Mouse (Mus musculus) kidney, postnatal 25 days (tissue): ENCODE data around the gene Map4k3.
A peak's percentile ranks its signal among the peaks of the same experiment; 100 is the strongest.

ENCODE experiments used
- DNase-seq, 2 experiments: peaks; one replicate each; pipeline ENCODE4 v3.0.0; 2021; ENCODE audit warnings: mixed read lengths in 2 of 2

The Map4k3 gene

GRCm38 (mm10) chr17:80729080-80729749 is 930 bp upstream of the Map4k3 start:
- peak in 1 of 2 experiments; percentile 40 for DNase-seq

- peak; percentile 65 to 78 for DNase-seq
These were observed 839 bp downstream of the Map4k3 start for GRCm38 (mm10) chr17:80727341-80727951.

- DNase-seq, result peak; percentile 62 to 73
These were observed 1.5 kb downstream of the Map4k3 start for GRCm38 (mm10) chr17:80726821-80727220.

DNA sequence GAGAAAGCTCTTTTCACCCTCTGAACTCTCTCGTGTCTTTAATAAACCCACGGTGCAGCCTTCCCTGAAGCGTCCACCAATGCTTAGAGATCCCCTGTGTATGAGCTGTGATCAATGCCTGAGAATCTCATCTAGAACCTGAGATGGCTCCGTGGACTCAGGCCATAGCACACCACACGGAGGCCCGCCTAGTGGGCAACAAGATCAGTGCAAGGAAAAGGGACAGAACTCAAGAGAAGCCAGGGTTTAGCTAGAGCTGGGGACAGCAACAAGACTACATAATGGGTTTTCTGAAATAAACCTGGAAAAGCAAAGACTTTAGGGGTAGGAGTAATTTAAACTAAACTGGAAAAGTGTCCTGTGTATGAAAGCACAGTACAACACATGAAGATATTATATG is 5.2 kb downstream of the Map4k3 start:
- DNase-seq, result no peak

GRCm38 (mm10) chr17:80721670-80722069 is 6.6 kb downstream of the Map4k3 start:
- peak in 1 of 2 experiments; percentile 62 for DNase-seq

- DNase-seq, result no peak
These were observed 9.0 kb downstream of the Map4k3 start for GRCm38 (mm10) chr17:80719309-80719708.

DNA sequence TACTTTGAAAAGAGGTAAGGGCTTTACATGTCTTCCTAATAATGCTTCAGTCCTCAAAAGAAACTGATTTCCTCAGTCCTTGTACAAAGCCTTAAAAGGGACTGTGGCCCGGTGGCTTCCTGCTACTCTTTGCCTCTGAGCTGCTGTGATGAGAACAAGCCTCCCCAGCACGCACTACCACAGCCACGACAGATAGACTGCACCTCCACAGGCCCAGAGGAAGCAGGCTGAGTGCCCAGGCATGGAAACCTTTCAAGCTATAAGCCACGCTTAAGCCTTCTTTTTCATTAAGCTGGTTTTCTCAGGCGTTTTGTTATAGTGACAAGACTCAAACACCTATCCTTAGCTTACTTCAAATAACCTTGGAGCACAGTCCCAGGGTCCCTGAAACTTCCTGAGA is 10.0 kb downstream of the Map4k3 start:
- no peak for DNase-seq

DNA sequence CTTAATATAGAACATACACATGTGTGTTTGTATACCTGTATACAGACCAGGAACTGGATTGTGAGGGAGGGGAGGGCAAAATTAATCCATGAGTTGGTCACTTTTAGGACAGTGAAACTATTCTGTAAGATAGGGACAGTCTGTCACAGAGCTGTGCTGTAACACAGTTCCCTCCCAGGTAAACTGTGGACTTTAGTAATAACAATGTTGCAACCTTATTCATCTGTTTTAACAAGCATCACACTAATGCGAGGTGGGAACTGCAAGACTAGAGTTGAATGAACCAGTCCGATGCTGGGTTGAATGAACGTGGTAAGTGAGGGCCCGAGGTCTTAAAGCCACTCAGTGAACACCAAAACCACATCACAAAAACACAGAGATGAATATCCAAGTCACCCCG is 14.7 kb downstream of the Map4k3 start:
- no peak for DNase-seq

GRCm38 (mm10) chr17:80709921-80710838 is 18.1 kb downstream of the Map4k3 start:
- DNase-seq, result peak; percentile 64 to 65

DNA sequence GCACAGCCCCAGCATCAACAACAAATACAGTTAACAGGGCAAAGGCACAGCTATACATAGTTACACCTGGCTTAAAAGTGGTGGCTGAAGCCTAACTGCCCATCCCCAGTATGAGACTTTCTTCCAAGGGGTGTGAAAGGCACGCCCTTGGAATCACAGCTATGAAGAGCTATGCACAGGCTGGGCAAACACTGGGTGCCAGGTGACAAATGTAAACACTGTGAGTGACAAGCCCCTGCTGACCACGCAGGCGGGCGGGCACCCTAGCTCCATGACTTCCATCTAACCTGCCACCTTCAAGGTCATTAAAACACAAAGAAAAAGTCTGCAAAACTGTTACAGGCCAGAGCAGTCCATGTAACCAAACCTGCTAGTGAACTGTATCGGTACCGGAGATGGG is 19.5 kb downstream of the Map4k3 start:
- no peak for DNase-seq

- DNase-seq, result no peak
These were observed 21.1 kb downstream of the Map4k3 start for GRCm38 (mm10) chr17:80707176-80707575.

- DNase-seq, result no peak
These were observed 21.7 kb downstream of the Map4k3 start for GRCm38 (mm10) chr17:80706608-80707007.

GRCm38 (mm10) chr17:80701687-80702086 is 26.6 kb downstream of the Map4k3 start:
- no peak for DNase-seq

GRCm38 (mm10) chr17:80698930-80699329 is 29.4 kb downstream of the Map4k3 start:
- DNase-seq, result no peak

- DNase-seq, result no peak
These were observed 29.9 kb downstream of the Map4k3 start for GRCm38 (mm10) chr17:80698191-80698901.

- no peak for DNase-seq
These were observed 31.3 kb downstream of the Map4k3 start for GRCm38 (mm10) chr17:80696956-80697355.

DNA sequence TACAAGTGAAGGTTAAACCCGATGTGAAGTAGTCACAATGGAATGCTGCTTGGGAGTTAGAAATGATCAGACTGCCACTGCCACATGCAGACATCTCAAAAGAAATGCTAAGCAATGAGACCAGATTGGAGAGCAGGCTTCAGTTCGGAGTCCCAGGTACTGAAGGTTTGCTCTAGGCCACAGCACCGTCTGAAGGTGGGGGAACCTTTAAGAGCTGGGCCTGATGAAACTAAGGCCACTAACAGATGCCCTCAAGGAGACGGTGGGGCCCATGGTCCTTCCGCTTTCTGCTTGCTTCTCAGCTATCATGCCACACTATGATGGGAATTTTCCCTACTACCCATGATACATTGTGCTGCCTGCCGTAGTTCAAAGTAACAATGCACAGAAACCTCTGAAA is 32.1 kb downstream of the Map4k3 start:
- no peak for DNase-seq

GRCm38 (mm10) chr17:80693707-80694106 is 34.6 kb downstream of the Map4k3 start:
- no peak for DNase-seq

DNA sequence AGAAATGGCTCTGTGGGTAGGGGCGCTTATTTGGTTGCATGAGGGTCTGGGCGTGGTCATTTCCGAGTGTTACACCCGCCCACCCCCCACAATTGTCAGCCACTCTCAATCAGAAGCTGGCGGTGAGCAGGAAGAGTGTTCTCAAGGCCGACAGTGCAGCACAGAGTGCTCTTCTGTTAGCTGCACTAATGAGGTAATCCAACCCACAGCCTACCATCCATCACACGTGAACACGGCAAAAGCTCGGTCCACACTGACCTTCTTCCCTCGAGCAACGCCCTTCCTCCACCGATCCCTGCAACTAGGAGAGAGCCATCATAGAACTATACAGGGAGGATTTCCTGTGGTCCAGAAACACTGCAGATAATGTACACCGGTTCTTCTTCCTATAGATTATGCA is 36.1 kb downstream of the Map4k3 start:
- DNase-seq, result no peak

DNA sequence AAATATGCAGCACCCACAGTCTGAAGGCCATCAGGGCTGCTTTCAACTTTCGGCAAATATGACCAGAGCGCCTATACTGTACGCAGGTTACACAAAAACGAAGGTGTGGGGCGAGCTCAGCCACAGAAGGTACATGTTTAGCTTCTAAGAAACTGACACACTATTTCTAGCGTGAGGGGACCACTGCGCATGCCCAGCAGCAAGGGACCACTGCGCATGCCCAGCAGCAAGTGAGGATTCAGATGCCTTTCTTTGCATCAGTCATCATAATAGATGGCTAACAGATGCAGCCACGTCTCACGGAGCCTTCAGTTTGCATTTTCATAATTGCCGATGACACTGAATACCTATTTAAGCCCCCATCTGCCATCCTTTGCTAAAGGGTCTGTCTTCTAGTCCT is 39.6 kb downstream of the Map4k3 start:
- no peak for DNase-seq

DNA sequence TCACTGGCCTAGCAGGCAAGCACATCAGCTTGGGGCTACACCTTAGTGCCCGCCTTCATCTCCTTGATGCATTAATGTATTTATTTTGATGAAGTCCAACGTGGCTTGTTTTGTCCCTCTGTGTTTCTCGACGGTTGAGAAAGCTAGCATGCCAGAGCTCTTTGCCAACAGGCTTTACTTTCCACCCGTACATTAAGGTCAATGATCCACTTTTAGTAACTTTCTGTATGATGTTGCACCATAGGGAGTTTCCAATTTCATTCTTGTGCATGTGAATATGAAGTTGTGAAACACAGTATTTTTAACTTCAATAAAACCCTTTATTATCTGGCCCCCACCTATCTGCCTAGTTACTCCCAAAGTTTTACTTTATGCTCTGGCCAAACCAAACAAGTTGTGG is 42.2 kb downstream of the Map4k3 start:
- DNase-seq, result no peak

- peak; percentile 58 to 75 for DNase-seq
These were observed 44.3 kb downstream of the Map4k3 start for GRCm38 (mm10) chr17:80683821-80684576.
